Mouse (Mus musculus): ENCODE measurements at regions not wholly inside any gene's neighbourhood (a gene's known extent, or its start where the extent isn't known, plus 50 kb on each side); places are given as distances from the start of the nearest gene placed in this dataset.

DNA sequence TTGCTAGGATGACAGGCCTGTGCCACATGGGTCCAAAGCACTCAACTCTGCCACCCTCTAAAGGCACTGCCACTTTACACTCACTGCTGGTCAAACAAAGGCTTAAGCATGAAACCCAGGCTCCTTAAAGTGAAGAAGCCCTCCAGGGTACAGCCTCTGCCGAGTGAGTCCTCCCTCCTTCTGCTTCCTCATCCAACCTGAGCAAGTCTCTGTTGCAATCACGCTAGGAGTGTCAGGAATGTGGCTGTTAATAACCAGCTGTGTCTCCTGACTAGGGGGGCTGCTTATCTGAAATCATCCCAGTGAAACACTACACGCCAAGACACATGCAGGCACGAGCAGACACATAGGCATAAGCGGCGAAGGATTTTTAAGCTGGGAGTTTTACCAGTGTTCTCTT lies 99.2 kb upstream of the Jarid2 start:
- peaks cover 8% of the 10 kb centered on the region; the same call in 1 of the 2 replicates for H3K9me3 ChIP-seq (ENCODE audit: low read length)
- H3K4me3 ChIP-seq (replicated peaks; ENCODE audit: low read length) = no peak overlapping the region
- peaks cover 38% of the 10 kb centered on the region for H3K4me1 ChIP-seq (replicated peaks; ENCODE audit: low read depth, low read length)
- no peak for TF ChIP-seq CTCF (conservative IDR thresholded peaks at IDR 0.05; ENCODE audit: low read length)
- no peak for TF ChIP-seq NANOG (IDR thresholded peaks at IDR 0.05; ENCODE audit: borderline replicate concordance, low read length)
- H3K36me3 ChIP-seq (ENCODE audit: insufficient read depth, low read length) = no peaks in the 10 kb centered on the region
- no peaks in the 10 kb centered on the region for H3K27me3 ChIP-seq (ENCODE audit: insufficient read depth, low read length)

DNA sequence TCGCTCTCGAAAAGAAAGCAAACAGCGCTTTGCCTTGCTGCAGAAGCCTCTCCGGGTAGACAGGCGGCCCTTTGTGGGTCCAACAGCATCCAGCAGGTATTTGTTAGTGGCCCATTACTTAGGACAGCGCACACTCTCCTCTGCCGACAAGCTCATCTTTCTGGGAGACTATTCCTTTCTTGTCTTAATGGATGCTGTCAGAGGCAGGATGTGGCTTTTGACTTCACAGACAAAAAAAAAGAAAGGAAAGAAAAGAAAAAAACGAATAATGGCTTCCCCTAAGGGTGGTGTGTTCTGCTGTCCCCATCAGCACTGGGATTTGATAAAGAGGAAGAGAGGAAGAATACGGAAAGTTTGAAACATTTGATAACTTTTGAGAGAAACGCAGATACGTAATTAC lies 94.7 kb upstream of the Jarid2 start:
- H3K4me1 ChIP-seq (replicated peaks; ENCODE audit: low read depth, low read length) = peaks cover 45% of the 10 kb centered on the region
- H3K4me3 ChIP-seq (replicated peaks; ENCODE audit: low read length) = peak overlapping the region; percentile 72
- H3K27me3 ChIP-seq (ENCODE audit: insufficient read depth, low read length) = no peaks in the 10 kb centered on the region
- no peaks in the 10 kb centered on the region for H3K36me3 ChIP-seq (ENCODE audit: insufficient read depth, low read length)
- H3K9me3 ChIP-seq (ENCODE audit: low read length) = peaks cover 8% of the 10 kb centered on the region; the same call in 1 of the 2 replicates
- TF ChIP-seq NANOG (IDR thresholded peaks at IDR 0.05; ENCODE audit: borderline replicate concordance, low read length) (no peak), CTCF (conservative IDR thresholded peaks at IDR 0.05; ENCODE audit: low read length) (no peak), POU5F1 (IDR thresholded peaks at IDR 0.05; ENCODE audit: borderline replicate concordance, low read length) (no peak)

DNA sequence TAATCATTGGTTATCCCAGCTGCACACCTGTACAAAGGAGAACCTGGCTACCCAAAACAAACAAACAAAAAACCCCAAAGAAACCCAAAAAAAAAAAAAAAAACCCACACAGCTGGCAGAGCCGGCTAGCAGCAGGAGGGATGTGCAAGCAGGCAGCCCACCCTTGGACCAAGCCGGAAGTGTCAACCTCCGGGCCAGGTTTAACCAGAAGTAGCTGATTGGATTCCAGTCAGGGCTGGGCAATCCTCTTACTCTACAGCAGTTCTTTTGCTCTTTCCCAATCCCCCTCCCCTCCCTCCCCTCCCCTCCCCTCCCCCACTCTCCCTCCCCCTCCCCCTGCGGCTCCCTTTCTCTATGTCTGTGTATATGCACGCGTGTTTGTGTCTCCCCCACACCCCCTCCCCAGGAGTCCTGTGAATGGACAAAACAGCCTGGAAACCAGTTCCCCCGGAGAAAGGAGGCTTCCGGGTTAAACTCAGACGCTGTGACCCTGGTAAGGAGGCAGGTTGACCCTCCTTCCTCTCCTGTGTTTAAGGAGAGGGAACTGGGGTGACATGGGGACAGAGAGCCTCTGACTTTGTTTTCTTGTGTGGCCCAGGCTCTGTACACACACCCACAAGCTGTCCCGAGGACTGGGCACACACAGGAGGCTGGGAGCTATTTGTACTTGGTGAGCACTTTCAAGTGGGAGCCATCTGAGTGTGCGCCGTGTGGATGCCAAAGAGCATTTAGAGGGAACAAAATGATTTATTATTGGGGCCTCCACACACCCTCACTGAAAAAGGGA lies 93.9 kb upstream of the Jarid2 start:
- peak overlapping the region; percentile 72 for H3K4me3 ChIP-seq (replicated peaks; ENCODE audit: low read length)
- H3K36me3 ChIP-seq (ENCODE audit: insufficient read depth, low read length) = no peaks in the 10 kb centered on the region
- no peaks in the 10 kb centered on the region for H3K27me3 ChIP-seq (ENCODE audit: insufficient read depth, low read length)
- H3K9me3 ChIP-seq (ENCODE audit: low read length) = peaks cover 8% of the 10 kb centered on the region; the same call in 1 of the 2 replicates
- H3K4me1 ChIP-seq (replicated peaks; ENCODE audit: low read depth, low read length) = peaks cover 43% of the 10 kb centered on the region
- no peak for TF ChIP-seq NANOG (IDR thresholded peaks at IDR 0.05; ENCODE audit: borderline replicate concordance, low read length)
- TF ChIP-seq POU5F1 (IDR thresholded peaks at IDR 0.05; ENCODE audit: borderline replicate concordance, low read length) = no peak
- TF ChIP-seq CTCF (conservative IDR thresholded peaks at IDR 0.05; ENCODE audit: low read length) = no peak

DNA sequence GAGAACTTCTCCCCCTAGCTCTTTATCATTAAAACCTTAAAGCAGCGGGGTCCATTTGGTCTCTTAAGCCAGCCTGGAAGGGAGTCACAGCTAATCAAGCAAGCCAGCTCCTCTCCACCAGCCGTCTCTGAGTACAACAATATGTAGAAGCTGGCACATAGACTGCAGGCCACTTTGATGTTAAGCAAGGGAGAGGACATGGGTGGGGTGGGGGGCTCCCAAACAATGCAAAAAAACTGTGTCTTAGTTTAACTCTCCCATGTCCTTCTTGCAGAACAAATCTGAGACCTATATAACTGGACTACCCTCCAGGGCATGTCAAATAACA lies 93.3 kb upstream of the Jarid2 start:
- no peak for TF ChIP-seq POU5F1 (IDR thresholded peaks at IDR 0.05; ENCODE audit: borderline replicate concordance, low read length)
- no peak for TF ChIP-seq CTCF (conservative IDR thresholded peaks at IDR 0.05; ENCODE audit: low read length)
- TF ChIP-seq NANOG (IDR thresholded peaks at IDR 0.05; ENCODE audit: borderline replicate concordance, low read length) = no peak
- H3K36me3 ChIP-seq (ENCODE audit: insufficient read depth, low read length) = no peaks in the 10 kb centered on the region
- no peaks in the 10 kb centered on the region for H3K27me3 ChIP-seq (ENCODE audit: insufficient read depth, low read length)

DNA sequence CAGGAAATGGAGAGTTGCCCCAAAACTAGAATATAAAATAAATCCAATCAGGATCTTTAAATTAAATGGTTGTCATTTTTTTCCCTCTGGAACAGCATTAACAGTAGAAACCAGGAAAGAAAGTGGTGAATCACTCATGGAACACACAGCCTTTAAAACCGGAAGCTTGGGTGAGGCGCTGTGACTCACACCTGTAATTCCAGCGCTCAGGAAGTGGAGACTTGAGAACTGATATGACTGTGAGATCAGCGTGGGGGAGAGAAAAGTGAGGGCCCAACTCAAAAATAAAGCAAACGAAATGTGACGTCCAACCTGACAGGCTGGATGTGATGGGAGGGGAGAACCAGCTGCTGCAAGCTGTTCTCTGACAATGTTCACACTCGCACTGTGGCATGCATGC lies 86.9 kb upstream of the Jarid2 start:
- TF ChIP-seq CTCF (conservative IDR thresholded peaks at IDR 0.05; ENCODE audit: low read length) (no peak), POU5F1 (IDR thresholded peaks at IDR 0.05; ENCODE audit: borderline replicate concordance, low read length) (no peak), NANOG (IDR thresholded peaks at IDR 0.05; ENCODE audit: borderline replicate concordance, low read length) (no peak)
- Histone ChIP-seq H3K9me3 (ENCODE audit: low read length) (no peaks in the 10 kb centered on the region), H3K4me1 (replicated peaks; ENCODE audit: low read depth, low read length) (peaks cover 16% of the 10 kb centered on the region), H3K27me3 (ENCODE audit: insufficient read depth, low read length) (no peaks in the 10 kb centered on the region), H3K36me3 (ENCODE audit: insufficient read depth, low read length) (no peaks in the 10 kb centered on the region), H3K4me3 (replicated peaks; ENCODE audit: low read length) (no peak overlapping the region)

More for the DNA sequence above, 93.3 kb upstream of the Jarid2 start:
- Histone ChIP-seq H3K4me3 (replicated peaks; ENCODE audit: low read length) (peak overlapping the region; percentile 72), H3K4me1 (replicated peaks; ENCODE audit: low read depth, low read length) (peaks cover 47% of the 10 kb centered on the region), H3K9me3 (ENCODE audit: low read length) (peaks cover 8% of the 10 kb centered on the region; the same call in 1 of the 2 replicates)

DNA sequence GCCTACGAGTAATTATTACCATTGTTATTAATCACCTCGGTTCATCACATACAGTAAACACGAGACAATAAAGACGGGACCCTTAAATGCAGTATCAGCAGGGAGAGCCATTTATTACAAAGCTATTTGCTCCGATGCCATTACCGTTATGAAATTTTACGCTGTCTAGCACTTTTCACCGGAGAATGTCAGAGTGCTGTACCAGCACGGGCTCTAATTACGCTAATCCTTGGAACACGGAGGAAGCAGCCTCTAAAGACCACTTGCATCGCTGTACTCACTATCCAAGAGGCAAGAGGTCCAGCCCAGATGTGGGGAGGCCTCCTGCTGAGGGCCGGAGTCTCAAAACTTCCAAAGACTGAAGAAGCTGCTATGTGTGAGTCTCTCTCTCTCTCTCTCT lies 79.2 kb upstream of the Jarid2 start:
- Histone ChIP-seq H3K9me3 (ENCODE audit: low read length) (no peaks in the 10 kb centered on the region), H3K4me1 (replicated peaks; ENCODE audit: low read depth, low read length) (peaks cover 32% of the 10 kb centered on the region), H3K36me3 (ENCODE audit: insufficient read depth, low read length) (no peaks in the 10 kb centered on the region), H3K27me3 (ENCODE audit: insufficient read depth, low read length) (peaks cover 10% of the 10 kb centered on the region), H3K4me3 (replicated peaks; ENCODE audit: low read length) (no peak overlapping the region)
- no peak for TF ChIP-seq POU5F1 (IDR thresholded peaks at IDR 0.05; ENCODE audit: borderline replicate concordance, low read length)
- TF ChIP-seq CTCF (conservative IDR thresholded peaks at IDR 0.05; ENCODE audit: low read length) = no peak
- TF ChIP-seq NANOG (IDR thresholded peaks at IDR 0.05; ENCODE audit: borderline replicate concordance, low read length) = no peak

DNA sequence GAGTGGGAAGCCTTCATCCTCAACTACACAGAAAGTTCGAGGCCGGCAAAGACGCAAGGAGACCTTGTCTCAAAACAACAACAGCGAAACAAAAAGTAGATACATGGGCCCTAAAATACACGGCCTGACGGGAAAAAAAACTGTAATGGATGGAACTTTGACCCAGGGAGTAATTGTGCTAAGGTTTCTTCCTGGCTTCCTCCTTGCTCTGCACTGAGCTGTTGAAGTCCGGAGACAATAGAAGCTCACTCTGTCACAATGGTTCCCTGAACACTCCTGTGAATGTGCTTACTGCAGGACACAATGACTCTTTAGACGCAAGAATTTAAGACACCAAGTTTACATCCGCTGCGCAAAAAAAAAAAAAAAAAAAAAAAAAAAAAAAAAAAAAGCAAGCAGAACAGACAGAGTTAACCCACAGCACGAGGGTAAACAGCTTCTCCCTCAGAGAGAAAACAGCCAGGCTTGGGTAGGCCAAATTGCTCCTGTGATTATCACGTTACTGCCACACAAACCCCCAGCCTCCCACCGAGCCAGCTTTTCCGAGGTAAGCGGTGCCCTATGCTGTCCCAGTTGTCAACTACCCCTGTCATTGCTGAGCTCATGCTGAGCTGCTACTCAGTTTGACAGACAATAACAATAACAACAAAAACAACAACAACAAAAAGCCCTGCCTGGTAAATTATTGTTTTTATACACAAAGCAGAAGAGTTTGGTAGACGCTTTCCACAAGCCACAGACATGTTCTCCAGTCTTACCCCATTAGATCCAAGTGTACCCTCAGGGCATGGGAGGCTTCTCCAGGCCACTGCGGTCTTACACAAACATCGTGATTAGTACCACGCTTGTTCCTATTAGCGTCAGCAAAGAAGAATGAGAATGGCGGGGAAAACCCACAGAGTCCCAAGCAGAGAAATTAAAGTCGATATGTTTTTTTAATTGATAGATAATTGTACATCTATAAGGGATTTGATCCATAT lies 77.7 kb upstream of the Jarid2 start:
- Histone ChIP-seq H3K9me3 (ENCODE audit: low read length) (no peaks in the 10 kb centered on the region), H3K36me3 (ENCODE audit: insufficient read depth, low read length) (no peaks in the 10 kb centered on the region), H3K4me1 (replicated peaks; ENCODE audit: low read depth, low read length) (peaks cover 31% of the 10 kb centered on the region), H3K4me3 (replicated peaks; ENCODE audit: low read length) (no peak overlapping the region), H3K27me3 (ENCODE audit: insufficient read depth, low read length) (peaks cover 10% of the 10 kb centered on the region)
- TF ChIP-seq POU5F1 (IDR thresholded peaks at IDR 0.05; ENCODE audit: borderline replicate concordance, low read length) = no peak
- peak; percentile 58; the same call in 1 of the 2 replicates for TF ChIP-seq NANOG (IDR thresholded peaks at IDR 0.05; ENCODE audit: borderline replicate concordance, low read length)

DNA sequence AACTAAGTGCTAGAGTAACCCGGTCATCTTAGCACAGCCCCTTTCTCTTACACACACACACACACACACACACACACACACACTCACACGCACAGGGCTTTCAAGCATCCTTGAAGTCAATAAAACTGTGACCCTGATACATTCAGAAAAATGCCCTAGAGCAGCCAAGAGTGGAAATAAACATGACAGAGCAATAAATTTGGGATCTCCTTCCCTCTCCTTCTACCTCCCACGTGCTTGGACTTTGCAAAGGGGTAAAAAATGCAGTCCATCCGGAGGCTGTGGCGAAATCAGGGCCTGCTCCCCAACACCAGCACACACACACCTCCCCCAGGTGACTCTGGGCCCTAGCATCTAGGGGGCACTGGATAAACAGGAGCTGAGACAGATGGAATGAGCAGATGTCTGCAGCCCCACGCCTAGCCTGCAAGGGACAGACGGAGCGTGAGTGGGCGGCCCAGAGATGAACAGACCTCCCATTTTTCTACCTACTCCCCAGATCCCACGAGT lies 71.3 kb upstream of the Jarid2 start:
- no peaks in the 10 kb centered on the region for H3K9me3 ChIP-seq (ENCODE audit: low read length)
- peak overlapping the region; percentile 41; the same call in 1 of the 2 replicates for H3K4me3 ChIP-seq (replicated peaks; ENCODE audit: low read length)
- no peak for TF ChIP-seq POU5F1 (IDR thresholded peaks at IDR 0.05; ENCODE audit: borderline replicate concordance, low read length)
- no peak for TF ChIP-seq CTCF (conservative IDR thresholded peaks at IDR 0.05; ENCODE audit: low read length)
- TF ChIP-seq NANOG (IDR thresholded peaks at IDR 0.05; ENCODE audit: borderline replicate concordance, low read length) = no peak
- no peaks in the 10 kb centered on the region for H3K36me3 ChIP-seq (ENCODE audit: insufficient read depth, low read length)
- no peaks in the 10 kb centered on the region for H3K27me3 ChIP-seq (ENCODE audit: insufficient read depth, low read length)
- H3K4me1 ChIP-seq (replicated peaks; ENCODE audit: low read depth, low read length) = peaks cover 43% of the 10 kb centered on the region

All from E14TG2a.4 (cell line).